Mouse (Mus musculus) urinary bladder, adult 2 months (tissue): Measurements from ENCODE around the gene Tbx4. TPM values are rescaled to one million over a fixed set of nuclear protein-coding genes. Genes with fewer than 3 reads are reported as not detected.

ENCODE experiments used
- polyA plus RNA-seq: library from polyadenylated mRNA; depleted of rRNA; stranded (reverse); fragments of >200 nt; gene quantifications from 2 replicates; pipeline ENCODE4 v1.2.3, GENCODE M21; 2012; rRNA removed

Gene Tbx4
- polyA plus RNA-seq, 1 experiment, result 17.1 TPM

Other genes starting within 250 kb of the Tbx4 start
- 130 and 133 TPM in 2 replicates for gene Tbx2, start 53.9 kb upstream of the Tbx4 start, polyA plus RNA-seq
- not detected in 2 replicates for gene Gm11444, start 36.1 kb upstream of the Tbx4 start, polyA plus RNA-seq